15 mouse cellular contexts compared by ENCODE assay signal in the genomic region with DNA sequence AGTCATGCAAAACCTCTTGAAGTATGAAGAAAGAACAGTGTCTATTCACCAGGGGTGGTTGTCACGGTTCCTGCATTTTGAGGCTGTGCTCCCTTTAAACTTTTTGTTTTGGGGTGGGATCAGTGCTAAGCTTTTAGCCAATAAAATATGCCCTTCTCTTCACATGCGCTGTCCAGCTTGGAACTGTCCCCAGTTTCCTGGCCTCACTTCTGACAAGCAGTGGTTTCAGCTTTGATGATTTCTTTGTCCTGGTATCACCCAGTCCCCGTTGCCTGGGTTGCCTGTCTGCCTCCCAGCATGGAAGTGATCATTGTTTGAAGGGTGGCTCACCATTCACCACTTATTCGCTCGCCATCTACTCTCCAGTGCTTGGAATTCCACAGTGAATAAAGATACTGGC.
A peak's percentile ranks its signal among the peaks of the same experiment; 100 is the strongest.
DNase-seq lines count a peak whose midpoint lies in the region; ATAC-seq and TF ChIP-seq lines count a peak whose summit lies in the region.
"Had no signal": no experiment of that assay in that cellular context is flagged by ENCODE, and none has a peak within 500 bp of the region (broad histone marks: within the 10 kb centered on the region; RNA-seq: fewer than 3 reads in every experiment).

No protein-coding gene starts in this region.

- no peak overlapping the region for H3K27ac ChIP-seq in hindbrain, embryonic 16.5 days (ENCODE audit: low read depth, low read length)
- H3K27ac ChIP-seq: embryonic facial prominence, embryonic 10.5 days; intestine, embryonic 15.5 days; kidney, postnatal 0 days; limb, embryonic 10.5 days; liver, embryonic 13.5 days had no signal

- H3K4me2 ChIP-seq in hindbrain, embryonic 16.5 days (ENCODE audit: low read length): no peak overlapping the region
- H3K4me2 ChIP-seq: intestine, embryonic 15.5 days; liver, embryonic 13.5 days had no signal

- no peaks in the 10 kb centered on the region for H3K36me3 ChIP-seq in hindbrain, embryonic 16.5 days (ENCODE audit: control insufficient read depth, insufficient read depth, low read length)
- H3K36me3 ChIP-seq: embryonic facial prominence, embryonic 10.5 days; intestine, embryonic 15.5 days; limb, embryonic 10.5 days; liver, embryonic 13.5 days had no signal

- 30% methylated on average over 5 of the region's 5 CpGs for WGBS in hindbrain, embryonic 16.5 days

- intact Hi-C loops in left cerebral cortex, postnatal 4 days (cut with DNase I): loop anchor here (10.0 kb wide), 1 partner anchor 155 kb away; a partner anchor contains a TSS
- intact Hi-C loops in heart, postnatal 10 days (cut with DNase I): loop anchor here (10.0 kb wide), 3 partner anchors 415 to 625 kb away; no protein-coding TSS in a partner anchor

- peaks cover 10% of the 10 kb centered on the region for H3K4me1 ChIP-seq in hindbrain, embryonic 16.5 days (ENCODE audit: control insufficient read depth, insufficient read depth, low read depth, low read length)
- H3K4me1 ChIP-seq: intestine, embryonic 15.5 days; limb, embryonic 10.5 days; liver, embryonic 13.5 days had no signal

- no peaks in the 10 kb centered on the region for H3K9me3 ChIP-seq in hindbrain, embryonic 16.5 days (ENCODE audit: control insufficient read depth, low read length)
- H3K9me3 ChIP-seq: embryonic facial prominence, embryonic 10.5 days; intestine, embryonic 15.5 days; limb, embryonic 10.5 days had no signal

- no peak for TF ChIP-seq CTCF in brain, embryonic 14.5 days (IDR thresholded peaks at IDR 0.05; ENCODE audit: borderline replicate concordance, extremely low read depth, insufficient read depth, insufficient read length)

- H3K27me3 ChIP-seq in hindbrain, embryonic 16.5 days (replicated peaks; ENCODE audit: control insufficient read depth, insufficient read depth, low read length): no peaks in the 10 kb centered on the region
- H3K27me3 ChIP-seq: CH12.LX; intestine, embryonic 15.5 days; liver, embryonic 13.5 days had no signal

- DNase-seq in left cerebral cortex, postnatal 4 days: peak; percentile 61
- DNase-seq in left cerebral cortex, adult 8-10 months (ENCODE audit: low spot score in 2 of 2): no peak
- peak; percentile 84 for DNase-seq in brain, embryonic 14.5 days (ENCODE audit: low read depth)
- DNase-seq in heart, postnatal 10 days: peak; percentile 67 to 75
- DNase-seq in thymus, postnatal 4 days: no peak
- DNase-seq in c-Kit-positive CD71-positive TER-119-positive erythroid progenitor cells, embryonic 14.5 days (ENCODE audit: low spot score): no peak
- DNase-seq: adrenal gland, adult 2 months; cerebellum, adult 9-10 months; liver, embryonic 13.5 days had no signal

- no peak overlapping the region for H3K4me3 ChIP-seq in hindbrain, embryonic 16.5 days (ENCODE audit: low read length)
- H3K4me3 ChIP-seq: embryonic facial prominence, embryonic 10.5 days; intestine, embryonic 15.5 days; limb, embryonic 10.5 days; liver, embryonic 13.5 days had no signal

- no peak overlapping the region for H3K9ac ChIP-seq in hindbrain, embryonic 16.5 days (ENCODE audit: low read depth, low read length)
- H3K9ac ChIP-seq: intestine, embryonic 15.5 days; liver, embryonic 13.5 days had no signal

- ATAC-seq in hindbrain, embryonic 16.5 days: peak; percentile 67; the same call in 1 of the 2 replicates
- ATAC-seq: intestine, embryonic 15.5 days had no signal

- TF ChIP-seq POLR2A in brain, embryonic 14.5 days (IDR thresholded peaks at IDR 0.05; ENCODE audit: borderline replicate concordance, extremely low read depth, insufficient read depth, insufficient read length, poor library complexity, severe bottlenecking): no peak

Comparison
In these comparisons a context has a peak if more than half of its experiments do, and no peak if none do; other contexts are left out.
1. DNase-seq: peak in left cerebral cortex, postnatal 4 days (single experiment), brain, embryonic 14.5 days (single experiment) and heart, postnatal 10 days (2 of 2); none in left cerebral cortex, adult 8-10 months (0 of 2), thymus, postnatal 4 days (single experiment) and c-Kit-positive CD71-positive TER-119-positive erythroid progenitor cells, embryonic 14.5 days (single experiment).